Mouse (Mus musculus) forebrain, embryonic 11.5 days (tissue): ENCODE measurements around the gene Gm11172. TPM values are rescaled to one million over a fixed set of nuclear protein-coding genes. Genes with fewer than 3 reads are reported as not detected.

Experiments
- ATAC-seq: fragments of 200-750 bp; cut with Nextera tagmentation; replicated peaks from 2 replicates; pipeline ENCODE4 v1.8.0; 2017; ENCODE audit warnings: moderate TSS enrichment; ENCODE audit not compliant: low FRiP score
- DNase-seq: peaks from one replicate; pipeline ENCODE4 v3.0.0-alpha.2; 2017; ENCODE audit warnings: low spot score
- H3K27ac ChIP-seq: fragments of 300-500 bp; sonication (generic); 2 replicates; pipeline ENCODE4 v1.5.1; 2014; ENCODE audit warnings: low read depth, low read length
- H3K27me3 ChIP-seq: fragments of 300-500 bp; sonication (generic); 2 replicates; pipeline ENCODE4 v1.6.1; 2014; ENCODE audit warnings: mild to moderate bottlenecking, low read length, mixed read lengths; ENCODE audit not compliant: control insufficient read depth, insufficient read depth
- H3K36me3 ChIP-seq: fragments of 300-500 bp; sonication (generic); 2 replicates; pipeline ENCODE4 v1.6.1; 2014; ENCODE audit warnings: mild to moderate bottlenecking, low read length, moderate library complexity, mixed read lengths; ENCODE audit not compliant: control insufficient read depth, insufficient read depth
- H3K4me1 ChIP-seq: fragments of 300-500 bp; sonication (generic); replicated peaks from 2 replicates; pipeline ENCODE4 v1.6.1; 2014; ENCODE audit warnings: low read length, mixed read lengths; ENCODE audit not compliant: control insufficient read depth, insufficient read depth
- H3K4me2 ChIP-seq: fragments of 300-500 bp; sonication (generic); 2 replicates; pipeline ENCODE4 v1.6.1; 2014; ENCODE audit warnings: low read depth, mild to moderate bottlenecking, low read length, moderate library complexity, mixed read lengths; ENCODE audit not compliant: severe bottlenecking
- H3K4me3 ChIP-seq: fragments of 300-500 bp; sonication (generic); 2 replicates; pipeline ENCODE4 v1.5.1; 2014; ENCODE audit warnings: low read depth, low read length
- H3K9ac ChIP-seq: fragments of 300-500 bp; sonication (generic); 2 replicates; pipeline ENCODE4 v1.6.1; 2014; ENCODE audit warnings: low read length
- H3K9me3 ChIP-seq: fragments of 300-500 bp; sonication (generic); 2 replicates; pipeline ENCODE4 v1.6.1; 2016; ENCODE audit warnings: low read length, mixed read lengths; ENCODE audit not compliant: control insufficient read depth
- WGBS: fragments of 180-500 bp; shearing (Covaris S2); extraction: QIAGEN DNeasy Blood & Tissue Kit; methylation state at CpG from one replicate; pipeline ENCODE4 v1.1.7; 2014; 5-methylcytosine and 5-hydroxymethylcytosine counted together
- polyA plus RNA-seq: library from polyadenylated mRNA; unstranded; fragments of >200 nt; fragmentation: Nextera tagmentation; extraction: Ambion mirVana; gene quantifications from 2 replicates; pipeline ENCODE4 v1.2.1, GENCODE M21; 2014

The Gm11172 gene
- polyA plus RNA-seq, 1 experiment from 2014 or later = not detected

DNA sequence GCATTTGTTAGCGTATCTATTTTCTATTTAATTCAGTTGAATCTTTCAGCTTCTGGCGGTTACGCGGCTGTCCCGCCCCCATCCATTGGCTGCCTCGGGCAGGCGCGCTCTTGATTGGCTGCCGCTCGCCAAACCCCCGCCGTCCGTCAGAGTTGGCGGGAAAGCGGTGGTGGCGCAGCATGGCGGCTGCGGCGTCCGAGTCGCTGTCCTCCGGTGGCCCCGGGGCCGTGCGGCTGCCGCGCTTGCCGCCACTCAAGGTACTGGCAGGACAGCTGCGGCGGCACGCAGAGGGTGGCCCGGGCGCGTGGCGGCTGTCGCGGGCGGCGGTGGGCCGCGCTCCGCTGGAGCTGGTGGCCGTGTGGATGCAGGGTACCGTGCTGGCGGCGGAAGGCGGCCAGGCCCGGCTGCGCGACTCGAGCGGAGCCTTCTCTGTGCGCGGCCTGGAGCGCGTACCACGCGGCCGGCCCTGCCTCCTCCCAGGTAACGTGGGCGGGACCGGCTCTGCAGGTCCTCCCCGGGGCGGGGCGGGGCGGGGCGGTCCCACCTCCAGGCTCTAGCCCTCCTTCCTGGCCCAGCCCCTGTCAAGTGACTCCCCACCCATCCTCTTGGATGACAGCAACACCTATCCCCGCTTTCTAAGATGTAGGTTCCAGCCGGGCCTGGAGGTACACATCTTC lies 22.3 kb downstream of the Gm11172 start, which contains the start of gene Rmi2:
Rmi2 (plus strand) TSS at position 149 of the 677 bp plus-strand sequence.
- Histone ChIP-seq H3K36me3 (no peaks in the 10 kb centered on the region), H3K27me3 (no peaks in the 10 kb centered on the region), H3K4me3 (peak within 1 kb of the TSS; percentile 75), H3K4me1 (peaks cover 4% of the 10 kb centered on the region; the same call in 1 of the 2 replicates), H3K27ac (peak within 1 kb of the TSS; percentile 64; the same call in 1 of the 2 replicates), H3K4me2 (peak within 1 kb of the TSS; percentile 90), H3K9me3 (no peaks in the 10 kb centered on the region), H3K9ac (peak within 1 kb of the TSS; percentile 89)
- WGBS = 1% methylated on average over 69 of the region's 69 CpGs
- DNase-seq (peak; percentile 94), ATAC-seq (peak; percentile 94)

DNA sequence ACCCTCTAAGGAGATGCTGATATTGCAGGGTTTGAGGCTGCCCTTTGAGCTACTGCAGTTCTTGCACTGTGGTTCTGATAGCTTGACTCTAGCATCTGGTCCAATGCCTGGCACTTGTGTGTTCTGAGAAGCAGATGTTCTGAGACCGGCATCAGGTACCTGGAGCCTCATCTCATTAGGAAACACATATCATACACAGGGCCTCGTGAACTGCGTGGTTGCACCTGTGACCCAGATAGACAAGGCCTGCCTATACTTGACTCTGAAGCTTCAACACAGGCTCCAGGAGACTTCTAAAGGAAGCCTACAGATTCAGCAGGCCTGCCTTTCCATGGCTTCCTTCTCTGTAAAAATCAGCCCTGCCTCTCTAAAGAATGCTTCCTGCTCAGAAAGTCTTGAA lies 23.7 kb downstream of the Gm11172 start:
- no peak overlapping the region for H3K4me3 ChIP-seq
- no peaks in the 10 kb centered on the region for H3K9me3 ChIP-seq
- no peak for ATAC-seq
- H3K4me1 ChIP-seq = peaks cover 4% of the 10 kb centered on the region; the same call in 1 of the 2 replicates
- H3K4me2 ChIP-seq = no peak overlapping the region
- no peak overlapping the region for H3K27ac ChIP-seq
- 95% methylated on average over 3 of the region's 3 CpGs for WGBS
- no peak overlapping the region for H3K9ac ChIP-seq
- H3K36me3 ChIP-seq = no peaks in the 10 kb centered on the region
- DNase-seq = no peak
- H3K27me3 ChIP-seq = no peaks in the 10 kb centered on the region

DNA sequence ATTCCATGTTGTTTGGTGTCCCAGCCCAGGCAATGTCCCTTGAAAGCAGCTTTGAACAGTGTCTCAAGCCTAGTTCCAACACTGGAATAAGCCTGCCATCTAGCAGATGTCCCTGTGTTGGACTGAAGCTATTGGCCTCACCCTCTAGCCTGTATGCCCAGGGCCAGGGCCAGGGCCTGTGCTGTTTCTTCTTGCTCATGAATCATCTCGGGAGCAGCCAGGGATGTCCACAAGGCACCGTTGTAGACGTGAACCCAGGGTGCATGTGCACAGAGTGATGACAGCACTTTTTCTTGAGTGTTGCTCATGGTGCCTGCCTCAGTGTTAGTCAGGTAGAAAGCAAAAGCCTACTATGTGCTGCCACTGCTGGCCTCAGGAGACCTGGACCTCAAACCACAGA lies 24.5 kb downstream of the Gm11172 start:
- DNase-seq (no peak), ATAC-seq (no peak)
- Histone ChIP-seq H3K27me3 (no peaks in the 10 kb centered on the region), H3K9me3 (no peaks in the 10 kb centered on the region), H3K9ac (no peak overlapping the region), H3K27ac (no peak overlapping the region), H3K4me3 (no peak overlapping the region), H3K36me3 (no peaks in the 10 kb centered on the region), H3K4me1 (peaks cover 4% of the 10 kb centered on the region; the same call in 1 of the 2 replicates), H3K4me2 (no peak overlapping the region)
- WGBS = 88% methylated on average over 3 of the region's 3 CpGs

DNA sequence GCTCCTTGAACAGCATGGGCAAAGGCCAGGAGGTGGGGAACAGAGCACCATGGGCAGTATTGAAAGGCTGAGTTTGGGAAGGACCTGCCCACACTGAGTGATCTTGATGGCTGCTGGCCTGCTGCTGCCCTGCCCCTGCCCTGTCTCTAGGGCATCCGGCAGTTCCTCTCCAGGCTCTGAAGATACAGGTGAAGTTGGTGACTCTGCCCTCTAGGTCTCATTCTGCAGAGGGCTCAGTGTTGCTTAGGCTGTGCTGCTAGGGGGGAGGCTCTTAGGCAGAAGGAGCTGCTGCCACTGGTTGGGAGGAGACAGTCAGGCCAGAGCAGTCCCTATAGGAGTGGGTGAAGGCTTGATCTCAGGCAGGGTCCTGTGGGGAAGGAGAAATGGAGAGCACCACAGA lies 25.2 kb downstream of the Gm11172 start:
- 79% methylated on average over 1 of the region's 1 CpGs for WGBS
- no peak overlapping the region for H3K4me3 ChIP-seq
- H3K4me1 ChIP-seq = peaks cover 4% of the 10 kb centered on the region; the same call in 1 of the 2 replicates
- no peaks in the 10 kb centered on the region for H3K36me3 ChIP-seq
- H3K9me3 ChIP-seq = no peaks in the 10 kb centered on the region
- no peak overlapping the region for H3K4me2 ChIP-seq
- no peak overlapping the region for H3K27ac ChIP-seq
- H3K9ac ChIP-seq = no peak overlapping the region
- ATAC-seq = no peak
- no peaks in the 10 kb centered on the region for H3K27me3 ChIP-seq
- no peak for DNase-seq

DNA sequence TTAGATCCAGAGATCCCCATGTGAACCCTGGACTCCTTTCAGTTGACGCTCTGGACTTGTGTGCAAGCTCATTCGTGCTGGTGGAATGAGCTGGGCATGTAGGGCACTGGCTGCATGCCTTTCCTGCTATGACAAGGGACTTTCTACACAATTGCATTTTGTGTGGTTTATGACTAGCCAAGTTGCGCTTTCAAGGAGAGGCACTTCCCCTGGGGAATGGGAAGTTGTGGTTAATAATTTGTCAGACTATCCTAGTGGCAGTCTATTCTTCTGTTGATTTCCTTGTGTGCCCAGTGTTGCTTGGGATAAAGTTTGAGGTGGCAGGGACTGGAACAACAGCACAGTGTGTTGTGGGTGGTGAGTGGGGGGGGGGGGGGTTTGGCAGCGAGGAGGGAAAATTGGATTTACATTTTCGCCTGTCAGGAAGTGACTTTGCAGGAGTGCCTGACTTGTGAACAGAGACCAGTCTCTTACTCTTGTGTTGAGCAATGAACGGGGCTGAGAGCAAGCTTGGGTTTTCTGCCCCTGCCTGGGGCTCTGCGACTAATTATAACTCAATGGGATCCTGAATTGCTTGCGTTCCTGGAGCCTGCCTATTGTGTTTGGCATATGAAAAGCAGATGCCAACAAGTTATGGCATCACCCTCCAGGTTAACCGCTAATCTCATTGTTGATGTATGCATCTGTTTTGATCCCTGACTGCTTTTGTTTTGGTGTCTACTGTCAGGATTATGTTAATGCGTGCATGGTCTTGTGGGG lies 26.0 kb downstream of the Gm11172 start:
- Histone ChIP-seq H3K36me3 (no peaks in the 10 kb centered on the region), H3K4me2 (no peak overlapping the region), H3K4me1 (peaks cover 4% of the 10 kb centered on the region; the same call in 1 of the 2 replicates), H3K9ac (no peak overlapping the region), H3K27me3 (no peaks in the 10 kb centered on the region), H3K4me3 (no peak overlapping the region), H3K27ac (no peak overlapping the region), H3K9me3 (no peaks in the 10 kb centered on the region)
- DNase-seq (no peak), ATAC-seq (no peak)
- 60% methylated on average over 10 of the region's 10 CpGs for WGBS

DNA sequence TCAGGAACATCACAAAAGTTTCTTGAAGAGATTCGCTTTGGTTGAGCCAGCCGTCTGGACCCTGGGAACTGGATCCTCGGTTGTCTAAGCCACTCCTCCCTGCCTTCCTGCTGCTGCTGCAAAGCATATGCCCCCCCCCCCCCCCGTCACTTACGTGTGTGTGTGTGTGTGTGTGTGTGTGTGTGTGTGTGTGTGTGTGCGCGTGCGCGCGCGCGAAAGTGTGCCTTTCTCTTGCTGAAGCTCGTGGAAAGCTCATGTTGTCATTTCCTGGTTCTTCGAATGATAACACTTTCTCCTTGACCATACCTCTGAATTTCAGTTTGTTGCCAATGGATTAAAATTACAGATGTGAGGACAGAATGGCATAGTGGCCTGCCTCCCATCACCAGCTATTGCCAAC lies 27.3 kb downstream of the Gm11172 start:
- Histone ChIP-seq H3K9ac (no peak overlapping the region), H3K4me3 (no peak overlapping the region), H3K27me3 (no peaks in the 10 kb centered on the region), H3K27ac (no peak overlapping the region), H3K9me3 (no peaks in the 10 kb centered on the region), H3K36me3 (no peaks in the 10 kb centered on the region), H3K4me2 (no peak overlapping the region), H3K4me1 (peaks cover 7% of the 10 kb centered on the region; the same call in 1 of the 2 replicates)
- 95% methylated on average over 12 of the region's 14 CpGs for WGBS
- ATAC-seq = no peak
- no peak for DNase-seq

DNA sequence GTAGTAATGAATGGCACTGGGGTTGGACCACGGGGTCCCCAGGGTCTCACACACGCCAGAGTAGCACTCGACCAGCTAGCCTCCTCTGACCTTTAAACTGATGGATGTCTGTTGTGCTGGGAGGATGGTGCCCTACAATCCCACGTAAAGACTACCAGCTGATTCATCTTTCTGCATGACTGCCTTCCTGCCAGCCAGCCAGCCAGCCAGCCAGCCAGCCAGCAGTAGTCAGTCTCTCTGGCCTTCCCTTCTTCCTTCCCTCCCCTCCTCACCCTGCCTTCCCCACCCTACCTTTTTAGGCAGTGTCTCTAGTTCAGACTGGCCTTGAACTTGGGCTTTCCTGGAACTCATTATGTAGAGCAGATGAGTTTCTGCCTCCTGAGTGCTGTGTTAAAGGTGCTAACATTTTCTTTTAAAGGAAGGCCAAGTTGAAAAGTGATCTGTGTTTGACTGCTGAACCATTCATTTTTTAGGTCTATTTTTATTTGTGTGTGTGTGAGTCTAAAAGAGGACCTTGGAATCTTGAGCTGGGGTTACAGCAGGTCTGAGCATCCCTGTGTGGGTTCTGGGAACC lies 29.7 kb downstream of the Gm11172 start:
- no peak overlapping the region for H3K27ac ChIP-seq
- no peaks in the 10 kb centered on the region for H3K36me3 ChIP-seq
- peaks cover 7% of the 10 kb centered on the region; the same call in 1 of the 2 replicates for H3K4me1 ChIP-seq
- no peak overlapping the region for H3K9ac ChIP-seq
- ATAC-seq (no peak), DNase-seq (no peak)
- H3K9me3 ChIP-seq = no peaks in the 10 kb centered on the region
- WGBS = 72% methylated on average over 4 of the region's 4 CpGs
- H3K27me3 ChIP-seq = no peaks in the 10 kb centered on the region
- no peak overlapping the region for H3K4me3 ChIP-seq
- no peak overlapping the region for H3K4me2 ChIP-seq

DNA sequence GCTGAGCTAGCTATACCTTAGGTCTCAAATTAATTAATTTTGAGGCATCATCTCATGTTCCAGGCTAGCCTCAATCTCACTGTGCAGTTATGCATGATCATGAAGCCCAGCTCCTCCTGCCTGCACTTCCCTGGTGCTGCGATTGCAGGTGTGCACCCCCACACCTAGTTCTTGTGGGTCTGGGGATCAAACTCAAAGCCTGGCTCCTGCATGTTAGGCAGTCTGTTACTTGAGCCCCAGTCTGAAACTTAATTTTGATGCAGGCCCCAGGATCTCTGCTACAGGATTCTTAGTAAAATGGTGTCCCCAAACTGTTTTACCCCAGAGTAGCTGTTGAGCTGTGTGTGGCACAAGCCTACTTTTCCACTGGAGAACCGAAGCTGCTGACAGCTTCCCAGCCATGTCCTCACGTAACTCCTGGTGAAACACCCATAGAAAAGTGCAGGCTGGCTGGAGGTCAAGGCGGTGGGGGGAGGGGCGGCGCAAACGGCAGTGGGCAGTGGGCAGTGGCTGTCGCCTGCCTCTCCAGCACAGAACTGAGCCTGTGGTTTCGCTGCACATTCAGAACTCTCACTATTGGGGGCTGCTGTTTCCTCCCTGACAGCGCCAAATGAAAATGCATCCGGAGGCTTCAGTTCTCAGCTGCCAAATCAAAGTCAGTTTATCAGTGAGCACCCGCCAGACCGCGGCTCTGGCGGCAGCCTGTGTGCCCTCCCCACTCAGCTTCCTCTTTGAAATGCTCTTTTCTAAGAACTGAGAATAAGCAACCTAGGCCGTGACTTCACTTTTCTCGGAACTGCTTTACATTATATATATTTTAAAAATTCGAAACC lies 31.0 kb downstream of the Gm11172 start:
- no peak for ATAC-seq
- H3K4me2 ChIP-seq = no peak overlapping the region
- peak overlapping the region; percentile 16; the same call in 1 of the 2 replicates for H3K9ac ChIP-seq
- H3K27ac ChIP-seq = no peak overlapping the region
- H3K4me3 ChIP-seq = no peak overlapping the region
- no peaks in the 10 kb centered on the region for H3K9me3 ChIP-seq
- 32% methylated on average over 18 of the region's 18 CpGs for WGBS
- 0 out of 2 replicates have a peak, but pooled peaks cover 2% of the 10 kb centered on the region for H3K4me1 ChIP-seq
- peak; percentile 63 for DNase-seq
- no peaks in the 10 kb centered on the region for H3K27me3 ChIP-seq
- H3K36me3 ChIP-seq = no peaks in the 10 kb centered on the region
